Mouse (Mus musculus): ENCODE data around the gene Cd40lg.

Cd40lg gene

DNA sequence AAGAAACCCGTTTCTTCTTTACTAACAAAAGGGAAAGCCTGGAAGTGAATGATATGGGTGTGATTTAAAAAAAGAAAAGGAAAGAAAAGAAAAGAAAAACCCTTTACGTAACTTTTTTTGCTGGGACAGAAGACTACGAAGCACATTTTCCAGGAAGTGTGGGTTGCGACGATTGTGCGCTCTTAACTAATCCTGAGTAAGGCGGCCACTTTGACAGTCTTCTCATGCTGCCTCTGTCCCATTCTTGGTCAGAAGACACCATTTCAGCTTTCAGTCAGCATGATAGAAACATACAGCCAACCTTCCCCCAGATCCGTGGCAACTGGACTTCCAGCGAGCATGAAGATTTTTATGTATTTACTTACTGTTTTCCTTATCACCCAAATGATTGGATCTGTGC is at the start of gene Cd40lg:
Gene Cd40lg, plus strand, starts transcription at position 268 of the 400 bp plus-strand sequence.
- no peak for DNase-seq

- DNase-seq = peak; percentile 5
Observed at GRCm38 (mm10) chrX:57166549-57166948, 45.4 kb upstream of the Cd40lg start.

- DNase-seq = no peak
Observed at GRCm38 (mm10) chrX:57171269-57171668, 40.7 kb upstream of the Cd40lg start.

- DNase-seq = no peak
Observed at GRCm38 (mm10) chrX:57177225-57177779, 34.6 kb upstream of the Cd40lg start.

- no peak for DNase-seq
Observed at GRCm38 (mm10) chrX:57182470-57182869, 29.5 kb upstream of the Cd40lg start.

- no peak for DNase-seq
Observed at GRCm38 (mm10) chrX:57183359-57183758, 28.6 kb upstream of the Cd40lg start.

DNA sequence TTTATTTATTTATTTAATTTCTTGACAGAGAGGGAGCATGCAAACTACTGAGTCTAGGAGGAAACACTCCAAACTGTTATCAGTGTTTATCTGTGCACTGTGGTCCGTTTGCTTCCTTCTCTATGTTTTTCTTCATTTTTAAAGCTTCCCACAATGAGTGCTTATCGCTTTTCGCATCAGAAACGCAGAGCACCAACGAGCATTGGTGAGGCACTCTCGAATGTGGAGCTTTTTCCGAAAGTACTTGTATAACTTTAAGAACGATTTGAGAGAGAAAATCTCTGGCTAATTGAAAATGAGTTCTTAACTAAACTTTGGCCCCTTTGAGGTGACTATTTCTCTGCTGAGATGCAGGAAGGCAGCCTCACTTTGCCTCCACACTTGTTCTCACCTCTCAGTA is 24.6 kb upstream of the Cd40lg start:
- no peak for DNase-seq

- DNase-seq = no peak
Observed at GRCm38 (mm10) chrX:57189335-57189734, 22.6 kb upstream of the Cd40lg start.

DNA sequence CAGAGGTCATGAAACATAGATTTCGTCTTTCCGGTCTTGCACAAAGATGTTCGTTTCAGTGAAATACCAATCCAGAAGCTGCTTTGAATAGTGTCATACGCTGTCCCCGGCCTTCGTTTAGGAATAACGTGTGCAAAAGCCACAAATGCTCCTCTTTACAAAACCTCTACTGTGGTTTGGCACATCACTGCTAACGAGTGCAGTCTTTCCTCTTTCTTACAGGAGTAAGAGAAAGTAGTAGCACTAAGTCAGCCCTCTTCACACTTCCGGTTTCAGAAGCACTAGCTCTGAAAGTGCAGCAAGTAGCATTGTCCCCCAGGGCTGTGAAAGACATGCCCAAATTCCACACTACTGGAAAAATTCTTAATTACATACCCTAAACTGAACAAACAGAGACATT is 15.6 kb upstream of the Cd40lg start:
- DNase-seq = no peak

DNA sequence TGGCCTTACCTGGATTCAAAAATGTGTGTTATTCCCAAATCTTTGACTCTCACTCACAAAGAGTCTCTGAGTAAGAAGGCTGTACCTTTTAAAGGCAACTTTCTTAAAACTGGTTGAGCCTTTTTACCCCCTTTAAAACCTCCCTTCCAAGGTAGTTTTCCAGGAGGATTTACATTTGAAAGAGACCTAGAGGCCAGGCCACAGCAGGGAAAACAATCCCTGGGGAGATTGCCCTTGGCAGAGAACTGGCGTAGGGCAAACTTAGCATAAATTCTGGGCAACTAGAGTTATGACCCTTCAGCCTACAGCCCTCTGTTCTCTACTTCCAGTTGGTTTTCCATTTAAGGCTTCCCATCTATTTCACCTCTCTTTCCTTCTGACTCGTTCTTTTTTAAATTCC is 13.9 kb upstream of the Cd40lg start:
- no peak for DNase-seq

DNA sequence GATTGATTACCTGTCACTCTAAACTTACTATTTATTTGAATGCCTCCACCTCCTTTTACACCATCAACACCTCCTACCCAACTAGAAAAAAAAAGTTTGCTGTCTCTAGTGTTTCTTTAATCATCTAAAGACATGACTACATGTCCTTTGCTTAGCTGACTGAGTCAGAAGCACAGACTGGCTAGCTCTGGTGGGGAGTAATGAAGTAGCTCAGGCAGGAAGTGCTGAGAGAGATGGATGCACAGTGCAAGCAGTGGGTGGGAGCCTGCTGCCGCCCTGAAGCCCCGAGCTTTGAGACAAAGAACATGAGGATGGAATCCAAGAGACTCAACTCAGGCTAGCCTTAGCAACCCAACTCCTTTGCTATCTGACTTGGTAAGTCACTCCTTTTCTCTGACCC is 11.5 kb upstream of the Cd40lg start:
- DNase-seq = no peak

GRCm38 (mm10) chrX:57210591-57210990 is 1.4 kb upstream of the Cd40lg start:
- DNase-seq = no peak

GRCm38 (mm10) chrX:57212862-57213261 is 919 bp downstream of the Cd40lg start:
- peak; percentile 32 for DNase-seq

DNA sequence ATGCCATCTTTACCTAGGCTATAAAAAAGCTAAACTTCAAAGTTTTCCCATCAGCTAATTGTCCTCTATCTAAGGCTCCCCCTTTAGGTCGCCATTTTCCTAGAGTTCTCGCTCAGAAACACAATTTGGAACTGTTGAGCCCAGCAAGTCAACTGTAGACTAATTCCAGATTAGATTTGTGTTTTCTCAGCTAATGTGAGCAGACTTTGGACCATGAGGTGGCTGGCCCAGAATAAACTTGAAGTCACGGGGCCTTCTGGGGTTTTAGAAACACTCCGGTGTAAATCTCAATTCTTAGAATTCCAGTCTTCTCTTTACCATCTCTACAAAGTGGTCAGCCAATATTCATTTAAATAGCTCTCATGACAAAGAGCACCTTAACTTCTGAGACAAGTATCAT is 3.6 kb downstream of the Cd40lg start:
- DNase-seq = no peak

DNA sequence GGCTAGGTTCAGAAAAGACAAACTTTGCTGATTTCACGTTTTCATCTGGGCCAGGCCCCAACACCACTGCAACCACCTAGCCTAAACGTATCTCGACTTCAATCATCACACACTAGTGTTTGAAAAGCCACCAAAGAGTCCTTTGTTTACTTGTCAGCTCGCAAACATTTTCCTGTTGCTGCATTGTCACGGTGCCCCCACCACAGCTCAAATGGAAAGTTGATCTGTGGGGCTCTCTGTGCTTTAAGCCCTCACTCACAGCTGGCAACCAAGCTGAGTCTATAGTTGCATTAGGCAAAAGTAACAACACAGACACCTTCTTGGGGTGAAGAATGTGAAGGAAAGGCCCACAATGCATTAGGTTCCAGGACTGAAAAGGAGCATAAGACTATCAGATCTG is 4.3 kb downstream of the Cd40lg start:
- no peak for DNase-seq

- no peak for DNase-seq
Observed at GRCm38 (mm10) chrX:57219563-57219962, 7.6 kb downstream of the Cd40lg start.

DNA sequence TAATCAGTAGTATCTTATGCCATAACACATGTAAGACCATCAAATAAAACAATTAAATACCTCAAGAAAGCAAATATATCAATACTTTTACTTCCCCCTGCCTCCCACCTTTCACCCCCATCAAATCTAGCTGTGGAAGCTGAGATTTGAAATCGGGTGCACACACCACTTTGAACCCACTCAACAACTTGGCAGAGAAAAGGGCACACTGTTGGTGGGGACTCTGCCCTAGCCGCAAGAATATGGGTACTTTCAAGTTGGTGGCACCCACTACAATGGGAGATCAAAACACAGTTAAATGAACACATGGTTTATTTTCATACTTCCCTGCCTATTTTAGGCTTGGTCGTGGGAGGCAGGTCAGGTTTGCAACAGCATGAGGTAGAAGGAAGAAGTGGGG is 9.9 kb downstream of the Cd40lg start:
- DNase-seq = no peak

DNA sequence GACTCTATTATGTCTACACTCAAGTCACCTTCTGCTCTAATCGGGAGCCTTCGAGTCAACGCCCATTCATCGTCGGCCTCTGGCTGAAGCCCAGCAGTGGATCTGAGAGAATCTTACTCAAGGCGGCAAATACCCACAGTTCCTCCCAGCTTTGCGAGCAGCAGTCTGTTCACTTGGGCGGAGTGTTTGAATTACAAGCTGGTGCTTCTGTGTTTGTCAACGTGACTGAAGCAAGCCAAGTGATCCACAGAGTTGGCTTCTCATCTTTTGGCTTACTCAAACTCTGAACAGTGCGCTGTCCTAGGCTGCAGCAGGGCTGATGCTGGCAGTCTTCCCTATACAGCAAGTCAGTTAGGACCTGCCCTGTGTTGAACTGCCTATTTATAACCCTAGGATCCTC is 11.4 kb downstream of the Cd40lg start:
- DNase-seq = peak; percentile 64

DNA sequence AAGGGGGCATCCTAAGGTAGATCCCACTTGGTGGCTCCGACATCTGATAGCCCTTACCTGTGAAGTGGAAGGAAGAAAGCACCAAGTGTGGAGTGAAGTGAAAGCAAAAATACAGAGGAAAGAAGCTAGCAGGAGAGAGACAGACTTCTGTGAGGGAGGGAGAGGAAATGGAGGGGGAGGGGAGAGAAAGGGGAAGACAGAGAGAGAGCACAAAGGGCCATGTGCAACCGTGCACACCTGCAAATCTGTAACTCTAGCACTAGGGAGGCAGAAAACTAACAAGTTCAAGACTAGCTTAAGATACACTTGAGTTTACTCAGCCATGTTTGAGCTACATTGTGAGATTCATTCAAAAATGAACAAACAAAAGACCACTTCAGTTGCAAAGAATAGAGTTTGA is 16.2 kb downstream of the Cd40lg start:
- DNase-seq = no peak

GRCm38 (mm10) chrX:57233596-57233995 is 21.7 kb downstream of the Cd40lg start:
- peak; percentile 40 for DNase-seq

DNA sequence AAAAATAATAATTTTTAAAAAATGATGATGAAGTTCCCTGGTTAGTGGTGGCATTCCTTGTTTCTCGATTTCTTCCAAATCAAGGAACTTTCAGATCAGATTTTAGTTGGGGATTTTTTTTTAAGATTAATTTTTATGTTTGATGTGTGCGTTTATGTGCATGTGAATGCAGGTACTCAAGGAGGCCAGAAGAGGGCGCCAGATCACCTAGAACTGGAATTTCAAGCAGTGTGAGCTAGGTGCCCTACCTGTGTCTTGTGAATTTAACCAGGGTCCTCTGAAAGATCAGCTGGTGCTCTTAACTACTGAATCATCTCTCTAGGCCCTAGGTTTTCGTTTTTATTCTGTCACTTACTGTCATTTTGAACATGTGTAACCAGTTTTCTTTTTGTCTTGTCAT is 24.0 kb downstream of the Cd40lg start:
- no peak for DNase-seq

GRCm38 (mm10) chrX:57238572-57238971 is 26.6 kb downstream of the Cd40lg start:
- no peak for DNase-seq

DNA sequence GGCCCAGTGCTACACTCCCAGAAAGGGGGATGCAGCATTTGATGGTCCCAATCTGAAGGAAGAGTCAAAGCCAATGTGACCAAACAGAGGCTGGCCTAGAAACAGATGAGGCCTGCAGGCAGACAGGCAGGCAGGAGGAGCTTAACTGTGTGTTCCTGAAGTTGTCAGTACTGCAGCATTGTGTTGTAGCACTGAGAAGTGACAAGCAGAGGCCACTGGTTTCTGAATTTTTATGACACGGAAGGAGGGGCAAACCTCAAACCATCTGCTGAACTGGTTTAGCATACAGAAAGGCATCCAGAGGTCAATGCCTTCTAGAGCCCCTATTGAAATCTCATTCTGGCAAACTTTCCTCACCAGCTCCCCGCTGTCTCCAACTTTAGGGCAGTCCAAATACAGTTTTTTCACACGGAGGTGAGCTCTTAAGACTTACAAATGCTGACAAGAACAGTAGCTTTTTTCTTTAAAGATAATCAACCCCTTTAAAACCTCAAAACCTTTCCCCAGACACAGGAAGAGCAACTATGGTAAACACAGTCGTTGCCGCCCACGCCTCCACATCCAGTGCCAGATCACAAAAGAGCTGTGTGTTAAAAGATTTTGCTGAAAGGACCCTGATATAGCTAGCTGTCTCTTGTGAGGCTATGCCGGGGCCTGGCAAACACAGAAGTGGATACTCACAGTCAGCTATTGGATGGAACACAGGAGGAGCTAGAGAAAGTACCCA is 41.5 kb downstream of the Cd40lg start:
- DNase-seq = no peak

- no peak for DNase-seq
Observed at GRCm38 (mm10) chrX:57260744-57261143, 48.8 kb downstream of the Cd40lg start.

DNA sequence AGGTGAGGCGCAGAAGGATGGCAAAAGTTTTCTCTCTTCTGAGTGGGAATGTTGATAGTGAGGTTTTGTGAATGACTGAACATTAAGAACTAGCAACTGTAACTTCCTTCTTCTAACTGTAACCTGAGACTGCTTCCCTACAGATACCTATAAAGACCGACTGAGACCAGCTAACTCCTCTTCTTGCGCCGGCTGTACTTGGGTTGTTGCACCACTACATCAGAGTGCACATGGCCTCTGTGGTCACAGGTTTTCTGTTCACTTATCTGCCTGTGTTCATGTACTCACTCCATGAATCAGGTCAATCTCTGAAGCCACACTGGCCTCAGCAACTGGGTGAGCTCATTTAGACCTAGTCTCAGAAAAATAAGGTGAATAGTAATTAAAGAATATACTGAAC is 51.6 kb downstream of the Cd40lg start:
- DNase-seq = no peak
